Mouse (Mus musculus) neural tube, embryonic 14.5 days (tissue): ENCODE measurements at regions not wholly inside any gene's neighbourhood (a gene's known extent, or its start where the extent isn't known, plus 50 kb on each side); places are given as distances from the start of the nearest gene placed in this dataset.

ENCODE experiments used
- ATAC-seq: fragments of 200-750 bp; cut with Nextera tagmentation; 2 replicates; pipeline ENCODE4 v1.8.0; 2017; ENCODE audit warnings: low read depth, mild to moderate bottlenecking, moderate TSS enrichment, moderate library complexity
- H3K27ac ChIP-seq: fragments of 300-500 bp; sonication (generic); 2 replicates; pipeline ENCODE4 v1.5.1; 2014; ENCODE audit warnings: low read depth, mild to moderate bottlenecking, control low read depth, low read length, moderate library complexity, mixed read lengths
- H3K27me3 ChIP-seq: fragments of 300-500 bp; sonication (generic); 2 replicates; pipeline ENCODE4 v1.6.1; 2014; ENCODE audit warnings: low read length; ENCODE audit not compliant: control insufficient read depth, insufficient read depth
- H3K36me3 ChIP-seq: fragments of 300-500 bp; sonication (generic); 2 replicates; pipeline ENCODE4 v1.6.1; 2014; ENCODE audit warnings: low read length, mixed read lengths; ENCODE audit not compliant: control insufficient read depth, insufficient read depth
- H3K4me1 ChIP-seq: fragments of 300-500 bp; sonication (generic); 2 replicates; pipeline ENCODE4 v1.6.1; 2014; ENCODE audit warnings: low read length; ENCODE audit not compliant: control insufficient read depth, insufficient read depth
- H3K4me2 ChIP-seq: fragments of 300-500 bp; sonication (generic); 2 replicates; pipeline ENCODE4 v1.6.1; 2014; ENCODE audit warnings: mild to moderate bottlenecking, low read depth, low read length, control low read depth
- H3K4me3 ChIP-seq: fragments of 300-500 bp; sonication (generic); 2 replicates; pipeline ENCODE4 v1.5.1; 2014; ENCODE audit warnings: low read depth, low read length, control low read depth, mixed read lengths
- H3K9ac ChIP-seq: fragments of 300-500 bp; sonication (generic); replicated peaks from 2 replicates; pipeline ENCODE4 v1.6.1; 2014; ENCODE audit warnings: low read depth, mild to moderate bottlenecking, control low read depth, low read length, mixed read lengths
- H3K9me3 ChIP-seq: fragments of 300-500 bp; sonication (generic); 2 replicates; pipeline ENCODE4 v1.6.1; 2016; ENCODE audit warnings: low read length; ENCODE audit not compliant: control insufficient read depth
- WGBS: fragments of 180-500 bp; shearing (Covaris S2); extraction: QIAGEN DNeasy Blood & Tissue Kit; methylation state at CpG from one replicate; pipeline ENCODE4 v1.1.7; 2014; 5-methylcytosine and 5-hydroxymethylcytosine counted together

DNA sequence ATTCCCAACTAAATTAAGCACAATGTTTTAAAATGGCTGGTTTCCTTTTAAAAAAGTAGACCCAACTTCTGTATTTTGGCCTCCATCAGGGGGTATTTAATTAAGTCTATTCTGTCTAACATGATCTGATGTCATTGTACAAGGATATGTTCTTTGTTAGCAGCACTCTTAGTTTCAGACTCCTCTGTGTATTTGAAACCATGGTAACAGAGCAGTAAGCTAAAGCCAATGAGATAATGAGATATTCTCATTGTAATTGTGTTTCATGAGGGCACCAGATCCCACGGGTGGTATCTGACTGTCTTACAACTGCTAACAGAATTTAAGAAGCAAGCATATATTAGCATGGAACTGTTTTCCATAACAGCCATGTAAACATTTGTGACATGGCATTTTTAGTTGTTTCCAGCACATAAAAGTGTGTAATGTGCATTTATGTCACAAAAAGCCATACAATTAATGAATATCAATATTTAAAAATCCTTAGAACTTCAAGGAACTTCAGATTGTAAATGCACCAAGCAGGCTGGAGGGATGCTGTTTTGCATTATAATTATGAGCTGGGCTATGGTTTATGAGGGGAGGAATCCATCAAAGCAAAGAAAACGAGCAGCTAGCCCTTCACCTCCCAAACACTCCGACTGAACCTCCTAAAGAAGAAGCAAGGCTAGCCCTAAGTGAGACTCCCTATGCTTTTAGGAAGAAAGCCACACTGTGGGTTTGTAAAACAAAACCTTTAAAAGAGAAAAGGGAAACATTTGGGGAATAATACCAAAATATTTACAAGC, 240.7 kb upstream of the Veph1 start:
- Histone ChIP-seq H3K9me3 (no peaks in the 10 kb centered on the region), H3K4me1 (peaks cover 16% of the 10 kb centered on the region), H3K27me3 (no peaks in the 10 kb centered on the region), H3K4me2 (no peak overlapping the region), H3K36me3 (no peaks in the 10 kb centered on the region), H3K4me3 (no peak overlapping the region), H3K27ac (no peak overlapping the region), H3K9ac (no peak overlapping the region)
- peak; percentile 93 for ATAC-seq
- WGBS: 11% methylated on average over 3 of the region's 3 CpGs

DNA sequence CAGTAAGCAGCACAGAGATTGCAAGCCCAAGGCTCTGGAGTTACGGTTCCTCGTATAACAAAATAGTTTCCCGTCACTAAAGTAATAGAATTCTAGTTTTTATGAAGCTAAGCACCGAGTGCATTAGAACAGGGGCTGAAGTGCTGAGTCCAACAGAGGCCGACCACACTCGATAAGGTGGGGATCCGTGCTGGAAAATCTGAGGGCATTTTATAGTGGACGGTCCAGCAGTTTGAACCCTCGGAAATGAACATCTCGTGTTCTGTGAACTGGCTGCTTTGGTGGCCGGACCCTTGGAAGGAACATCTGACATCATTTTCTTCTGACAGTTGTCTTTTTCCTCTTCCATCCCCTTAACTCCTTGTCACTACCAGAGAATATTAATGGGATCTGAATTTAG, 240.0 kb upstream of the Veph1 start:
- Histone ChIP-seq H3K27ac (peak overlapping the region; percentile 61; the same call in 1 of the 2 replicates), H3K4me1 (peaks cover 16% of the 10 kb centered on the region), H3K27me3 (no peaks in the 10 kb centered on the region), H3K4me3 (no peak overlapping the region), H3K36me3 (no peaks in the 10 kb centered on the region), H3K4me2 (no peak overlapping the region), H3K9me3 (no peaks in the 10 kb centered on the region), H3K9ac (no peak overlapping the region)
- peak; percentile 62 for ATAC-seq
- 71% methylated on average over 11 of the region's 11 CpGs for WGBS

DNA sequence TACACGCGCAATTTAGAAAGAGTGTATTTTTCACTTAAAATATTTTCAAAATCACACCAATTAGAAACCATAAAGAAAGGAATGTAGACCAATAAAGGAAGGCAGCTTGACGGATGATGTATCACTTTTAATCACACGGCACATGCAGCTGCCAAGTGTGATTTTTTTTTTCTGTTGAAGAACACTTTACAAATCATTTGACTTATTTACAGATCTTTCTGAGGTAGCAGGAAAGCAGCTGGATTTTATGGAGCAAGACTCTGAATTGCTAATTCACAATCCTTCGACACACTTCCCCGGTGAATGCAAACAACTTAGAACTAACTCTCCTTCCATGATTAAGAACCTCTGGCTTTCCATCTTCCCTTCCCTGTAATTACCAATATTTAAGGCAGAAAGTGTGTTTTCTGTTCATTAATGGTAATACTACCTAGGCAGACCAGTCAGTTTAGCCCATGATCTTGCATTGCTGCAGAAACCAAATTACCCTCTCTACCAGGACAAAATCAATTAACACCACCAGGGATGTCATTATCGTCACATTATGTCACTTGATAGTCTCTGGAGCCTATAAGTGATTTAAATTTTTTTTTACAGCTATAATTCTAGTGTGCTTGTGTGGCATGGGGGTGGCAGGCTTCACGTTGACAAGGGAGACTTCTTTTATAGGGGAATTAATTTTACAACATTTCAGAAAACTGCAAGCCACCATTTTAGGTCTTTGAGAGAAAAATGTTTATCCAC, 239.3 kb upstream of the Veph1 start:
- no peaks in the 10 kb centered on the region for H3K9me3 ChIP-seq
- ATAC-seq: peak; percentile 28; the same call in 1 of the 2 replicates
- H3K4me1 ChIP-seq: peaks cover 16% of the 10 kb centered on the region
- no peak overlapping the region for H3K9ac ChIP-seq
- H3K27me3 ChIP-seq: no peaks in the 10 kb centered on the region
- WGBS: 39% methylated on average over 8 of the region's 8 CpGs
- H3K4me3 ChIP-seq: no peak overlapping the region
- H3K27ac ChIP-seq: no peak overlapping the region
- H3K36me3 ChIP-seq: no peaks in the 10 kb centered on the region
- H3K4me2 ChIP-seq: no peak overlapping the region

DNA sequence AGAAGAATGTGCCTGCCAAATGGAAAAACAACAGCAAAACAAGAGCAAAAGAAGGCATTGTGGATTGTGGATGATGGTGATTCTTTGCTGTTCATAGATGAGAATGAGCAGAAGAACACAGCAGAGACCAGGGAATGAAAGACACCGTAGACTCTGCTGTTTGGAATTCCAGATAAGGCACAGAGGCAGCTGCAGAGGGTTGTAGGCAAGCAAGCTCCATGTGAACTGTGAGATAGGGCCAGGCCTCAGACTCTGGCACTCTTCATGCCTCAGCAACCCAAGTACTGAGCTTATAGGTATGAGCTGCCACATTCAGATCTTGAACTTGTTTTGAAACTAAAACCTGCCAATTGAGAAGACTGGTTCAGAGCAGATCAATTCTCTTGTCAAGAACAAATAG, 223.3 kb upstream of the Veph1 start:
- 96% methylated on average over 1 of the region's 1 CpGs for WGBS

DNA sequence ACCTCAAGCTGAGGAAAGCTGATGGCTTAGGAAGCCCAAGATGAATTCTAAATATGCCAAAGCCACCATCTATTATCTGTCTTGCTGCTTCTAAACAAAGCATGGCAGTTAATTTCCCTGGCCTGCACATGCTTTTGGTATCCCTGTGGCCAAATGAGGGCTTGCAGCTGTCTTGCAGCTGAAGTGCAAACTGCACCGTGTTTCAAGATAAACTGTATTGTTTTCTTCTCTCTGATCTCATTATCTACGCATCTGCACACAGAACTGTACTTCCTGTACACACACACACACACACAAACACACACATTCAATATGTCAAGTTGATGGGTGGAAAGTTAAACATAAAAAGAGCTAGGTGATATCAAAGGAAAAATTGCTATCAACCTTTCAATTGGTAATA, 221.7 kb upstream of the Veph1 start:
- no peak overlapping the region for H3K9ac ChIP-seq
- no peak overlapping the region for H3K4me2 ChIP-seq
- no peaks in the 10 kb centered on the region for H3K9me3 ChIP-seq
- 46% methylated on average over 2 of the region's 2 CpGs for WGBS
- H3K36me3 ChIP-seq: no peaks in the 10 kb centered on the region
- H3K27ac ChIP-seq: no peak overlapping the region
- H3K27me3 ChIP-seq: no peaks in the 10 kb centered on the region
- ATAC-seq: no peak
- H3K4me3 ChIP-seq: no peak overlapping the region
- no peaks in the 10 kb centered on the region for H3K4me1 ChIP-seq

More for the DNA sequence above, 223.3 kb upstream of the Veph1 start:
- Histone ChIP-seq H3K4me1 (no peaks in the 10 kb centered on the region), H3K9me3 (no peaks in the 10 kb centered on the region), H3K27ac (no peak overlapping the region), H3K27me3 (no peaks in the 10 kb centered on the region), H3K4me2 (no peak overlapping the region), H3K36me3 (no peaks in the 10 kb centered on the region), H3K4me3 (no peak overlapping the region), H3K9ac (no peak overlapping the region)
- no peak for ATAC-seq

DNA sequence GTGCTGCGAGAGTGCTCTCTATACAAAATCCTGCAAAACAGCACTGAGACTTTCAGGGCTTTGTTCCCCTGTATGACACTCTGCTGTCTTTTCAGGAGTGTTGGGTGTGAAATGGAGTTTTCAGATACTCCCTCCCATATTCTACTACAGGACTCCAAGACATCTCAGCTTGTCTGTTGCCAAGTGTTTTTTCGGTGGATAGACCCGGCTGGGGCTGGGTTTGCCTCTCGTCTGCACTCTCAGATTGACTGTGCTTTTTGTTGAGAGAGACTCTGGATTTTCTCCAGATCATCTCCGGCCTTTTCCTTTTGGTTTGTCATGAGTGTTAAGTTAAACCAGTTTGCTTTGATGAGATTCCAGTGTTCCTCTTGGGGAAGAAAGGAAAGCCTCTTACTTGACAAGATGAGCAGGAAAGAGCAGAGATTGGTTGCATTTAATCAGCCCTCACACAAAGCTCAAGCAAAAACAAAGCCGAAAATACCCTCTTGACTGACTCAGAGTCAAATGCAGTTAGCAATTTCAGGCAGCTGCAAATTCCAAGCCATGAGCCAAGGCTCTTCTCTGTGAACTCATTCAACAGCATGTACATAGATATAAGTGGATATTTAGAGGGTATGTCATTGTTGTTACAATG, 219.3 kb upstream of the Veph1 start:
- 90% methylated on average over 6 of the region's 6 CpGs for WGBS
- H3K27me3 ChIP-seq: no peaks in the 10 kb centered on the region
- H3K4me1 ChIP-seq: no peaks in the 10 kb centered on the region
- H3K9ac ChIP-seq: no peak overlapping the region
- no peak for ATAC-seq
- H3K4me2 ChIP-seq: no peak overlapping the region
- no peak overlapping the region for H3K4me3 ChIP-seq
- no peak overlapping the region for H3K27ac ChIP-seq
- H3K36me3 ChIP-seq: no peaks in the 10 kb centered on the region
- H3K9me3 ChIP-seq: no peaks in the 10 kb centered on the region

DNA sequence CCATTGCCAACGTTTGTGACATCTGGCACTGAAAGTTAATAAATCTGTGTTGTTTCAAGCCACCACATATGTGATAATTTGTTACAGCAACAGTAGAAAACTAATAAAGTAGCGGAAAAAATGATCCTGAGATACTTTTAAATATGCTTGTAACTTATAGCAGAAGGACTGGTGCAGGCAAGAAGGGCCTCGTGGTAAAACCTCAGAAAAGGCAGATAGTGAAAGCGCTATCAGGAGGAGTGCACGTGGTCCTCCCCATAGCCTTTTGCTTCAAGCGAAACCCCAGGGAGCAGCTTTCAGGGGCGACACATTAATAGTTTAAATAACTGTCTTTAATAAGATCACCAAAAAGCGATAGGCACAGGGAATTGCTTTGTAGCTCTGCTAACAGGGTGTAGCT, 217.9 kb upstream of the Veph1 start:
- WGBS: 90% methylated on average over 8 of the region's 8 CpGs
- H3K36me3 ChIP-seq: no peaks in the 10 kb centered on the region
- H3K9me3 ChIP-seq: no peaks in the 10 kb centered on the region
- no peak overlapping the region for H3K4me3 ChIP-seq
- no peaks in the 10 kb centered on the region for H3K27me3 ChIP-seq
- H3K4me2 ChIP-seq: no peak overlapping the region
- no peaks in the 10 kb centered on the region for H3K4me1 ChIP-seq
- H3K27ac ChIP-seq: no peak overlapping the region
- no peak for ATAC-seq
- H3K9ac ChIP-seq: no peak overlapping the region

DNA sequence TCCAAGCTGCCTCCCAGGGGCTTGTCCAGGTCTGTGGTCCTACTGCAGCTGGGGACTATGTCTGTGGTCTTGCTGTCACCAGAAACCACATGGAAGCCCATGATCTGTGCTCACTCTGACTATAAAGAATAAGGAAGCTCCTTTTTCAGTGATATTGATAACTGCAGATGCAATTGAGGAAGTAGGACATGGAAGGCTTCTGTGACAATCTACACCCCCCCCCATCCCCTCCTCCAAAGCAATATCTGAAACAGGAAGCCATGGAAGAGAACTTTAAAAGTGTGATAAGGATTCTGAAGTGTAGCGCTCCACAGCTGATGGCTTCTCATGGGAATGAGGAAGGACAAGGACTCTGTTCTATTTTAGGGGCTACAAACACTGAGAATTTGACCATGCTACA, 215.8 kb upstream of the Veph1 start:
- ATAC-seq: no peak
- WGBS: 93% methylated on average over 1 of the region's 1 CpGs
- Histone ChIP-seq H3K9ac (no peak overlapping the region), H3K9me3 (no peaks in the 10 kb centered on the region), H3K36me3 (no peaks in the 10 kb centered on the region), H3K4me3 (no peak overlapping the region), H3K4me1 (no peaks in the 10 kb centered on the region), H3K27ac (no peak overlapping the region), H3K27me3 (no peaks in the 10 kb centered on the region), H3K4me2 (no peak overlapping the region)

DNA sequence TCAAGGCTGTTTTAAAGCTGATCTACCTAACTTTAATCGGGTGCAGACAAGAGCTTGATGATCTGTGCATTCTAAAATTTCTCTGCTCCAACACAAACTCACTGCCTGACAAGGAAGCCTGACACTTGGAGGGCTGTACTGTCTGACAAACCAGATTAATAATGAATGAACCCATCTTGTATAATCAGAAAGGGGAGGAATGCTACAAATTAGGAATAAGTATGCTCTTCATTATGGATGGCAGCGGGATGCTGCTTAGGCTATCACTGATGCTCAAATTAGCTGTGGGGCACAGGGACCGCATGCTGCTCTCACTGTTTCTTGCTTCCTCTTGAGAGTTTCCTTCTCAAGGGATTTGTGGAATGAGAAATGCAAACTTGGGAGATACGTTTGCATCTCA, 213.8 kb upstream of the Veph1 start:
- no peak overlapping the region for H3K4me3 ChIP-seq
- no peaks in the 10 kb centered on the region for H3K36me3 ChIP-seq
- H3K9ac ChIP-seq: no peak overlapping the region
- no peaks in the 10 kb centered on the region for H3K27me3 ChIP-seq
- H3K4me2 ChIP-seq: no peak overlapping the region
- no peak overlapping the region for H3K27ac ChIP-seq
- 70% methylated on average over 4 of the region's 4 CpGs for WGBS
- no peaks in the 10 kb centered on the region for H3K4me1 ChIP-seq
- no peaks in the 10 kb centered on the region for H3K9me3 ChIP-seq
- no peak for ATAC-seq
